Mouse (Mus musculus): ENCODE data around the gene Pcsk5.
"Not testable (repeated sequence)": the region's sequence is repeated elsewhere in the genome, so short reads cannot be mapped to it uniquely, and the experiment has no call there.

Gene Pcsk5

GRCm38 (mm10) chr19:17567264-17567663, 270.2 kb downstream of the Pcsk5 start:
- DNase-seq: no peak

GRCm38 (mm10) chr19:17566097-17566496, 271.3 kb downstream of the Pcsk5 start:
- no peak for DNase-seq

GRCm38 (mm10) chr19:17558764-17559163, 278.7 kb downstream of the Pcsk5 start:
- DNase-seq: no peak

- DNase-seq: no peak
Measured at GRCm38 (mm10) chr19:17555159-17555558, 282.3 kb downstream of the Pcsk5 start.

GRCm38 (mm10) chr19:17554571-17554970, 282.9 kb downstream of the Pcsk5 start:
- no peak for DNase-seq

GRCm38 (mm10) chr19:17553396-17554100, 283.9 kb downstream of the Pcsk5 start:
- DNase-seq: no peak

- DNase-seq: no peak
Measured at GRCm38 (mm10) chr19:17528746-17529532, 308.5 kb downstream of the Pcsk5 start.

GRCm38 (mm10) chr19:17525558-17525957, 311.9 kb downstream of the Pcsk5 start:
- no peak for DNase-seq

- no peak for DNase-seq
Measured at GRCm38 (mm10) chr19:17514456-17514855, 323.0 kb downstream of the Pcsk5 start.

GRCm38 (mm10) chr19:17511283-17511682, 326.1 kb downstream of the Pcsk5 start:
- no peak for DNase-seq

GRCm38 (mm10) chr19:17504212-17504611, 333.2 kb downstream of the Pcsk5 start:
- DNase-seq: no peak

- no peak for DNase-seq
Measured at GRCm38 (mm10) chr19:17498586-17499235, 338.7 kb downstream of the Pcsk5 start.

GRCm38 (mm10) chr19:17496131-17496530, 341.3 kb downstream of the Pcsk5 start:
- DNase-seq: no peak

GRCm38 (mm10) chr19:17491822-17492544, 345.4 kb downstream of the Pcsk5 start:
- DNase-seq: no peak

GRCm38 (mm10) chr19:17491322-17491721, 346.1 kb downstream of the Pcsk5 start:
- no peak for DNase-seq

- DNase-seq: no peak
Measured at GRCm38 (mm10) chr19:17489866-17490141, 347.6 kb downstream of the Pcsk5 start.

- no peak for DNase-seq
Measured at GRCm38 (mm10) chr19:17489041-17489865, 348.2 kb downstream of the Pcsk5 start.

- no peak for DNase-seq
Measured at GRCm38 (mm10) chr19:17482126-17482790, 355.2 kb downstream of the Pcsk5 start.

- no peak for DNase-seq
Measured at GRCm38 (mm10) chr19:17479471-17479870, 358.0 kb downstream of the Pcsk5 start.

- DNase-seq: no peak
Measured at GRCm38 (mm10) chr19:17476021-17476420, 361.4 kb downstream of the Pcsk5 start.

GRCm38 (mm10) chr19:17473138-17473537, 364.3 kb downstream of the Pcsk5 start:
- DNase-seq: not testable (repeated sequence)

- no peak for DNase-seq
Measured at GRCm38 (mm10) chr19:17471861-17472260, 365.6 kb downstream of the Pcsk5 start.

Measured in cerebellum, adult 18-20 months (tissue).